Mouse (Mus musculus): ENCODE results near the gene Bola1.

- no peak for TF ChIP-seq GATA1 (IDR thresholded peaks at IDR 0.05; ENCODE audit: borderline replicate concordance, low read length)
- no peak for TF ChIP-seq FLI1 (IDR thresholded peaks at IDR 0.05; ENCODE audit: low read length)
Measured at GRCm38 (mm10) chr3:96237904-96238511, 18.5 kb upstream of the Bola1 start.
